Mouse (Mus musculus) olfactory bulb, adult 2 months (tissue): Measurements from ENCODE around the gene Cdk15.

ENCODE experiments used
- CTCF ChIP-seq: fragments of 200-500 bp; IDR thresholded peaks from 2 replicates; pipeline ENCODE4 v1.5.1; 2012; ENCODE audit warnings: low read depth, mild to moderate bottlenecking, low read length, moderate library complexity; ENCODE audit not compliant: insufficient read depth
- POLR2A ChIP-seq: fragments of 200-500 bp; IDR thresholded peaks from 2 replicates; pipeline ENCODE4 v1.6.1; 2012; ENCODE audit warnings: mild to moderate bottlenecking, low read depth, low read length, moderate library complexity; ENCODE audit not compliant: insufficient read depth

DNA sequence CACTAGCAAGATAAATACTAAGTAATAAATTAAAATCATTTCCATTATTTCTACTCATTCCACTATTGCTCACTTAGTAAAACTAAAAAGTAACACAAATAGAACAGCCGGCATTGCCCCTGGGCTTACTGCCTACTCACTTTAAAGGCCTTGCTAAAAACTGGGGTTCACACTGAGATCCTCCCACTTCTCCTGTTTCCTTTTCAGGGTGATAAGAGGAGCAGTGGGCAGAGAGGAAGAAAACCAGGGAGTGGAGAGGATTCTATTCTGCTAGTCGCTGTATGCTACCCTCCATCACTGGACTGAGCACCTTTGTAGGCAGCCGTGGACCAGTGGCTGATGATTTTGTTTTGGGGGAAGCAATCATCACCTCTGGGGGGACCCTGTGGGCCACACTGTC is 40.5 kb downstream of the Cdk15 start:
- TF ChIP-seq CTCF, result no peak
- TF ChIP-seq POLR2A, result no peak
